18 mouse cellular contexts compared by ENCODE assay signal in genomic region chr7:116273111-116273510, GRCm38 (mm10).
"Had no signal": no experiment of that assay in that cellular context is flagged by ENCODE, and none has a peak within 500 bp of the region (broad histone marks: within the 10 kb centered on the region; RNA-seq: fewer than 3 reads in every experiment).

No protein-coding gene starts in this region.

- H3K4me3 ChIP-seq: hindbrain, embryonic 12.5 days; layer of hippocampus, adult 2 months; limb, embryonic 12.5 days; liver, embryonic 15.5 days; megakaryocyte, embryonic 14.5 days; neural tube, embryonic 13.5 days; stomach, embryonic 15.5 days had no signal

- H3K9me3 ChIP-seq: hindbrain, embryonic 12.5 days; limb, embryonic 12.5 days; liver, embryonic 15.5 days; megakaryocyte, embryonic 14.5 days; neural tube, embryonic 13.5 days; stomach, embryonic 15.5 days had no signal

- H3K27me3 ChIP-seq: hindbrain, embryonic 12.5 days; limb, embryonic 12.5 days; liver, embryonic 15.5 days; neural tube, embryonic 13.5 days; stomach, embryonic 15.5 days had no signal

- H3K4me2 ChIP-seq: hindbrain, embryonic 12.5 days; limb, embryonic 12.5 days; liver, embryonic 11.5 days; liver, embryonic 15.5 days; midbrain, embryonic 11.5 days; neural tube, embryonic 13.5 days; stomach, embryonic 15.5 days had no signal

- H3K4me1 ChIP-seq: megakaryocyte, embryonic 14.5 days had no signal

- H3K9ac ChIP-seq: hindbrain, embryonic 12.5 days; limb, embryonic 12.5 days; liver, embryonic 15.5 days; neural tube, embryonic 13.5 days; stomach, embryonic 15.5 days had no signal

- H3K36me3 ChIP-seq: hindbrain, embryonic 12.5 days; limb, embryonic 12.5 days; liver, embryonic 15.5 days; neural tube, embryonic 13.5 days; stomach, embryonic 15.5 days had no signal

- ATAC-seq: hindbrain, embryonic 16.5 days; inflammation-experienced regulatory T-cells, adult 6 months; intestine, postnatal 0 days; midbrain, embryonic 16.5 days had no signal

- DNase-seq: kidney, postnatal 14 days; right cerebral cortex, postnatal 14 days; thymus, adult 2 months; thymus, postnatal 36 days had no signal

- H3K27ac ChIP-seq: hindbrain, embryonic 12.5 days; layer of hippocampus, adult 2 months; limb, embryonic 12.5 days; liver, embryonic 15.5 days; macrophage; neural tube, embryonic 13.5 days; stomach, embryonic 15.5 days had no signal
